Mouse (Mus musculus): ENCODE data around the gene Hnf1b.

Gene Hnf1b

GRCm38 (mm10) chr11:83849529-83850335 lies at the start of gene Hnf1b:
Hnf1b (plus strand) TSS chr11:83850063.
- no peak for DNase-seq (ENCODE audit: low spot score in 2 of 2)

GRCm38 (mm10) chr11:83802166-83802565 lies 47.7 kb upstream of the Hnf1b start:
- no peak for DNase-seq (ENCODE audit: low spot score in 2 of 2)

GRCm38 (mm10) chr11:83802581-83802980 lies 47.3 kb upstream of the Hnf1b start:
- no peak for DNase-seq (ENCODE audit: low spot score in 2 of 2)

GRCm38 (mm10) chr11:83810441-83810840 lies 39.4 kb upstream of the Hnf1b start:
- DNase-seq (ENCODE audit: low spot score in 2 of 2) = no peak

- no peak for DNase-seq (ENCODE audit: low spot score in 2 of 2)
Measured at GRCm38 (mm10) chr11:83815191-83815590, 34.7 kb upstream of the Hnf1b start.

GRCm38 (mm10) chr11:83815628-83816027 lies 34.2 kb upstream of the Hnf1b start:
- DNase-seq (ENCODE audit: low spot score in 2 of 2) = peak in 1 of 2 experiments; percentile 36

- DNase-seq (ENCODE audit: low spot score in 2 of 2) = no peak
Measured at GRCm38 (mm10) chr11:83817048-83817447, 32.8 kb upstream of the Hnf1b start.

GRCm38 (mm10) chr11:83817994-83818393 lies 31.9 kb upstream of the Hnf1b start:
- DNase-seq (ENCODE audit: low spot score in 2 of 2) = no peak

- no peak for DNase-seq (ENCODE audit: low spot score in 2 of 2)
Measured at GRCm38 (mm10) chr11:83818591-83819127, 31.2 kb upstream of the Hnf1b start.

- no peak for DNase-seq (ENCODE audit: low spot score in 2 of 2)
Measured at GRCm38 (mm10) chr11:83819806-83820483, 29.9 kb upstream of the Hnf1b start.

- DNase-seq (ENCODE audit: low spot score in 2 of 2) = no peak
Measured at GRCm38 (mm10) chr11:83826142-83826541, 23.7 kb upstream of the Hnf1b start.

- DNase-seq (ENCODE audit: low spot score in 2 of 2) = no peak
Measured at GRCm38 (mm10) chr11:83828553-83829142, 21.2 kb upstream of the Hnf1b start.

- no peak for DNase-seq (ENCODE audit: low spot score in 2 of 2)
Measured at GRCm38 (mm10) chr11:83832389-83832788, 17.5 kb upstream of the Hnf1b start.

GRCm38 (mm10) chr11:83833517-83833916 lies 16.3 kb upstream of the Hnf1b start:
- no peak for DNase-seq (ENCODE audit: low spot score in 2 of 2)

GRCm38 (mm10) chr11:83833959-83834496 lies 15.8 kb upstream of the Hnf1b start:
- DNase-seq (ENCODE audit: low spot score in 2 of 2) = no peak

GRCm38 (mm10) chr11:83839451-83839850 lies 10.4 kb upstream of the Hnf1b start:
- no peak for DNase-seq (ENCODE audit: low spot score in 2 of 2)

- no peak for DNase-seq (ENCODE audit: low spot score in 2 of 2)
Measured at GRCm38 (mm10) chr11:83843534-83843933, 6.3 kb upstream of the Hnf1b start.

- DNase-seq (ENCODE audit: low spot score in 2 of 2) = no peak
Measured at GRCm38 (mm10) chr11:83850586-83851272, 866 bp downstream of the Hnf1b start.

GRCm38 (mm10) chr11:83851273-83852015 lies 1.6 kb downstream of the Hnf1b start:
- no peak for DNase-seq (ENCODE audit: low spot score in 2 of 2)

- DNase-seq (ENCODE audit: low spot score in 2 of 2) = no peak
Measured at GRCm38 (mm10) chr11:83852016-83852355, 2.1 kb downstream of the Hnf1b start.
